Mouse (Mus musculus) ES-Bruce4 (cell line): ENCODE measurements around the gene Camta1. TPM values are rescaled to one million over a fixed set of nuclear protein-coding genes. Genes with fewer than 3 reads are reported as not detected.
A peak's percentile ranks its signal among the peaks of the same experiment; 100 is the strongest.

Experiments
- H3K27ac ChIP-seq: 2 replicates; pipeline ENCODE4 v1.5.1; 2012; ENCODE audit warnings: low read length, inconsistent platforms; ENCODE audit not compliant: insufficient read depth
- H3K27me3 ChIP-seq: 2 replicates; pipeline ENCODE4 v1.6.1; 2012; ENCODE audit warnings: mild to moderate bottlenecking, low read length, inconsistent platforms; ENCODE audit not compliant: control insufficient read depth, poor library complexity, insufficient read depth, severe bottlenecking
- H3K36me3 ChIP-seq: 2 replicates; pipeline ENCODE4 v1.6.1; 2012; ENCODE audit warnings: inconsistent platforms, mild to moderate bottlenecking, low read length, moderate library complexity; ENCODE audit not compliant: control insufficient read depth, poor library complexity, insufficient read depth, severe bottlenecking
- H3K4me1 ChIP-seq: one replicate; pipeline ENCODE4 v1.8.1; 2011; ENCODE audit warnings: low read length; ENCODE audit not compliant: control insufficient read depth, insufficient read depth
- H3K4me3 ChIP-seq: 2 replicates; pipeline ENCODE4 v1.5.1; 2011; ENCODE audit warnings: low read depth, mild to moderate bottlenecking, low read length
- H3K9ac ChIP-seq: 2 replicates; pipeline ENCODE4 v1.6.1; 2012; ENCODE audit warnings: low read depth, mild to moderate bottlenecking, inconsistent platforms; ENCODE audit not compliant: poor library complexity, severe bottlenecking
- H3K9me3 ChIP-seq: replicated peaks from 2 replicates; pipeline ENCODE4 v1.6.1; 2012; ENCODE audit warnings: mild to moderate bottlenecking, low read length, inconsistent platforms; ENCODE audit not compliant: control insufficient read depth, poor library complexity, insufficient read depth, severe bottlenecking
- CTCF ChIP-seq: IDR thresholded peaks from one replicate; pipeline ENCODE4 v1.8.1; 2011; ENCODE audit warnings: low read depth, low read length
- EP300 ChIP-seq: IDR thresholded peaks from 2 replicates; pipeline ENCODE4 v1.6.1; 2011; ENCODE audit warnings: low read depth, low read length; ENCODE audit not compliant: insufficient read depth
- POLR2A ChIP-seq: IDR thresholded peaks from one replicate; pipeline ENCODE4 v1.8.1; 2011; ENCODE audit warnings: low read length; ENCODE audit not compliant: insufficient read depth
- polyA plus RNA-seq: library from polyadenylated mRNA; stranded (reverse); fragments of >200 nt; gene quantifications from 2 replicates; pipeline ENCODE4 v1.2.4, GENCODE M21; 2011; ENCODE audit warnings: low read depth; ENCODE audit not compliant: missing spikeins, insufficient read depth, insufficient read length

Camta1 gene
- polyA plus RNA-seq, 1 experiment: 85.3 TPM

DNA sequence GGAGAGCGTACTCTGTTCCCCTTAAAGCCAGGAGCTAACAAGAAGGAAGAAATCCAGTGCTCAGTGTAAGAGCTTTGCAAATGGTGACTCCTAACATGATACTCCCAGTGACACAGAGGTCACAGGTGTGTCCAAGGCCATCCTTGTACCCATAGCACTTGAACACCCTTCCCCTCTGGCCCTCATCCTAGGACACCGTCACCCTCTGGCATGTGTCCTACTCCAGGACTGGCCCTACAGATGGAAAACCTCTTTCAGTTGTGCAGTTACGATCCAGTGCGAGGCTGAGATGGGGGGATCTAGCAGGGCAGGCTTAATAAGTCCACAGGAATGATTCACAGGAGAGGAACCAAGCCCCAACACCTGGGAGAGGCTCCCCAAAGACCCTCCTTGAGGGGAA lies 453.4 kb downstream of the Camta1 start:
- H3K27ac ChIP-seq: no peak overlapping the region
- H3K27me3 ChIP-seq: no peaks in the 10 kb centered on the region
- H3K9ac ChIP-seq: no peak overlapping the region
- H3K4me3 ChIP-seq: no peak overlapping the region
- no peaks in the 10 kb centered on the region for H3K36me3 ChIP-seq
- H3K4me1 ChIP-seq: no peaks in the 10 kb centered on the region
- TF ChIP-seq EP300 (no peak), CTCF (no peak), POLR2A (no peak)
- H3K9me3 ChIP-seq: no peaks in the 10 kb centered on the region

- TF ChIP-seq POLR2A (no peak), CTCF (no peak), EP300 (no peak)
- no peaks in the 10 kb centered on the region for H3K36me3 ChIP-seq
- no peaks in the 10 kb centered on the region for H3K27me3 ChIP-seq
- no peak overlapping the region for H3K4me3 ChIP-seq
- no peaks in the 10 kb centered on the region for H3K9me3 ChIP-seq
- no peak overlapping the region for H3K9ac ChIP-seq
- H3K27ac ChIP-seq: no peak overlapping the region
- no peaks in the 10 kb centered on the region for H3K4me1 ChIP-seq
These were observed 454.5 kb downstream of the Camta1 start for GRCm38 (mm10) chr4:151407129-151407528.

- peak overlapping the region; percentile 36 for H3K4me3 ChIP-seq
- H3K36me3 ChIP-seq: no peaks in the 10 kb centered on the region
- H3K9me3 ChIP-seq: no peaks in the 10 kb centered on the region
- no peak for TF ChIP-seq POLR2A
- TF ChIP-seq CTCF: no peak
- TF ChIP-seq EP300: no peak
- H3K4me1 ChIP-seq: no peaks in the 10 kb centered on the region
- H3K9ac ChIP-seq: no peak overlapping the region
- H3K27ac ChIP-seq: no peak overlapping the region
- no peaks in the 10 kb centered on the region for H3K27me3 ChIP-seq
These were observed 457.0 kb downstream of the Camta1 start for GRCm38 (mm10) chr4:151404581-151405256.

DNA sequence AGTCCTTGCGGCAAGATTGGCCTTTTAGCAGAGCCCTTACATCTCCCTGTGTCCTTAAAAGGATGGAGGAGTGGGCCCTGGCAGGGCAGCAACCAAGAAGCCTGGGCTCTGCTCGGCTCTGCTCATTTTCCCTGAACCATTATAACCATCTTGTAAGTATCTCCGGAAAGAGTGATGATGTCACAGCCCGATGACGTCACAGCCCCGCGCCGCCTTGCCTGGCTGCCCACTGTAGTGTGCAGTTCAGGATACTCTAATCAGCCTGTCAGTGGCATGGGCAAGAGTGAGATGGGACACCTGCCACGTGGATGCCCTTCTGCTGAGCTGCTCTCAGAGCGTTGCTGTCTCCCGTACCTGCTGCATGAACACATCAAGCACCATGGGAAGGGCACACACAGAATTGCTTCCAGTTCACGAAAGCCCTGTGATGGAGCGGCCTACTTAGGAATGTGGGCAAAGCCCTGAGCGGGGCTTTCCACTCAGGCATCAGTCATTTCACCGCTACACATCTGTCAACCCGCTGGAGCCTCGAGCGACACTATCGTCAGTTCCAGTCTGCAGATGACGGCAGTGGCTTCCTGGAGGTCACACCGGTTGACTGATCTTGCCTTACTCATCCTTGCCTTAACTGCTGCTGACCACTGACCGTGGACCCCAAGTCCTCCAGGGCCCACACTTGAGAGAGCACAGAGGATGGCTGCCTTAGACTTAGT lies 459.8 kb downstream of the Camta1 start:
- H3K4me3 ChIP-seq: no peak overlapping the region
- H3K4me1 ChIP-seq: no peaks in the 10 kb centered on the region
- no peaks in the 10 kb centered on the region for H3K36me3 ChIP-seq
- TF ChIP-seq POLR2A (no peak), CTCF (no peak), EP300 (no peak)
- H3K27me3 ChIP-seq: no peaks in the 10 kb centered on the region
- H3K9me3 ChIP-seq: no peaks in the 10 kb centered on the region
- H3K27ac ChIP-seq: no peak overlapping the region
- no peak overlapping the region for H3K9ac ChIP-seq

- no peak overlapping the region for H3K4me3 ChIP-seq
- H3K27me3 ChIP-seq: no peaks in the 10 kb centered on the region
- H3K9ac ChIP-seq: no peak overlapping the region
- H3K27ac ChIP-seq: no peak overlapping the region
- no peaks in the 10 kb centered on the region for H3K4me1 ChIP-seq
- no peaks in the 10 kb centered on the region for H3K9me3 ChIP-seq
- H3K36me3 ChIP-seq: no peaks in the 10 kb centered on the region
- TF ChIP-seq EP300: no peak
- no peak for TF ChIP-seq POLR2A
- no peak for TF ChIP-seq CTCF
These were observed 465.1 kb downstream of the Camta1 start for GRCm38 (mm10) chr4:151396536-151396935.

GRCm38 (mm10) chr4:151389345-151389744 lies 472.3 kb downstream of the Camta1 start:
- Histone ChIP-seq H3K4me3 (no peak overlapping the region), H3K9me3 (no peaks in the 10 kb centered on the region), H3K4me1 (no peaks in the 10 kb centered on the region), H3K27me3 (no peaks in the 10 kb centered on the region), H3K36me3 (no peaks in the 10 kb centered on the region), H3K27ac (no peak overlapping the region), H3K9ac (no peak overlapping the region)
- TF ChIP-seq POLR2A: no peak
- TF ChIP-seq CTCF: no peak
- TF ChIP-seq EP300: no peak
